In the genomic region with DNA sequence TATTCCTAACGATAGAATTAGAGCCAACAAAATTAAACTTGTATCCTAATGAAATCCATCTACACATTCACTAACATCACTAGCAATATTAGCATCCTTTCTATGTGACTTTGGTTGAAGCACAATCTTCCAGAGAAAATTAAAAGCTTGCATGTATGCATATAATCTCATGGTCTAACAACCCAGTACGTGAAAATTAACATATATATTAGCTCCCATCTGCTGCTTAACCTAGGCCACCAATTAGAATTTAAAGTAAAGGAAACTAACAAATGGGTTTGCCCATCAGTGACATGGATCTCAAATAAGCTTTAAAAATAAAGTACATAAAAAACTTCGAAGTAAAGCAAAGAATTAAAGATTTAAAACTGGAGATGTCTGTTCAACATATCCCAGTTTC, we compare ENCODE assay signal across 22 mouse cellular contexts.
DNase-seq lines count a peak whose midpoint lies in the region; ATAC-seq lines count a peak whose summit lies in the region.
"Had no signal": no experiment of that assay in that cellular context is flagged by ENCODE, and none has a peak within 500 bp of the region (broad histone marks: within the 10 kb centered on the region; RNA-seq: fewer than 3 reads in every experiment).

No protein-coding gene starts in this region.

- peak; percentile 78; the same call in 1 of the 2 replicates for ATAC-seq in hindbrain, embryonic 12.5 days (ENCODE audit: low FRiP score)
- ATAC-seq in hindbrain, embryonic 14.5 days (ENCODE audit: low FRiP score): no peak
- ATAC-seq in midbrain, embryonic 13.5 days: peak; percentile 37; the same call in 1 of the 2 replicates
- ATAC-seq in midbrain, embryonic 15.5 days (replicated peaks): no peak
- ATAC-seq: activated CD4-positive, CD25-positive, alpha-beta regulatory T cell, adult 4 months; forebrain, embryonic 13.5 days; forebrain, embryonic 16.5 days had no signal

- H3K27ac ChIP-seq in hindbrain, embryonic 12.5 days: no peak overlapping the region
- H3K27ac ChIP-seq in hindbrain, embryonic 14.5 days: no peak overlapping the region
- no peak overlapping the region for H3K27ac ChIP-seq in midbrain, embryonic 13.5 days
- no peak overlapping the region for H3K27ac ChIP-seq in midbrain, embryonic 15.5 days
- H3K27ac ChIP-seq: embryonic facial prominence, embryonic 13.5 days; embryonic facial prominence, embryonic 15.5 days; forebrain, embryonic 10.5 days; forebrain, embryonic 13.5 days had no signal

- DNase-seq in hindbrain, embryonic 14.5 days (ENCODE audit: low spot score): no peak
- DNase-seq in T-cell, adult 2 months (ENCODE audit: low spot score): no peak
- DNase-seq: adrenal gland, adult 8-10 months; adrenal gland, postnatal 14 days; adrenal gland, postnatal 36 days; cerebellum, adult 11 months; cerebellum, adult 18-20 months; cerebellum, adult 8-10 months; cerebellum, adult 9-11 months; cerebellum, postnatal 14 days; cerebellum, postnatal 36 days; embryo, embryonic 11 days had no signal

- H3K9me3 ChIP-seq in hindbrain, embryonic 12.5 days (replicated peaks): no peaks in the 10 kb centered on the region
- H3K9me3 ChIP-seq in hindbrain, embryonic 14.5 days (ENCODE audit: control insufficient read depth, low read length): no peaks in the 10 kb centered on the region
- H3K9me3 ChIP-seq in midbrain, embryonic 13.5 days: no peaks in the 10 kb centered on the region
- H3K9me3 ChIP-seq in midbrain, embryonic 15.5 days: no peaks in the 10 kb centered on the region
- H3K9me3 ChIP-seq: embryonic facial prominence, embryonic 13.5 days; embryonic facial prominence, embryonic 15.5 days; forebrain, embryonic 10.5 days; forebrain, embryonic 13.5 days had no signal

- 74% methylated on average over 3 of the region's 3 CpGs for WGBS in hindbrain, embryonic 12.5 days
- WGBS in hindbrain, embryonic 14.5 days: 68% methylated on average over 3 of the region's 3 CpGs
- 67% methylated on average over 3 of the region's 3 CpGs for WGBS in midbrain, embryonic 13.5 days
- 68% methylated on average over 3 of the region's 3 CpGs for WGBS in midbrain, embryonic 15.5 days

- H3K4me2 ChIP-seq in hindbrain, embryonic 12.5 days (replicated peaks): no peak overlapping the region
- no peak overlapping the region for H3K4me2 ChIP-seq in hindbrain, embryonic 14.5 days (replicated peaks)
- no peak overlapping the region for H3K4me2 ChIP-seq in midbrain, embryonic 13.5 days (replicated peaks)
- H3K4me2 ChIP-seq in midbrain, embryonic 15.5 days: no peak overlapping the region
- H3K4me2 ChIP-seq: embryonic facial prominence, embryonic 13.5 days; embryonic facial prominence, embryonic 15.5 days; forebrain, embryonic 13.5 days had no signal

- H3K9ac ChIP-seq in hindbrain, embryonic 12.5 days: no peak overlapping the region
- no peak overlapping the region for H3K9ac ChIP-seq in hindbrain, embryonic 14.5 days
- no peak overlapping the region for H3K9ac ChIP-seq in midbrain, embryonic 13.5 days (replicated peaks)
- no peak overlapping the region for H3K9ac ChIP-seq in midbrain, embryonic 15.5 days
- H3K9ac ChIP-seq: embryonic facial prominence, embryonic 13.5 days; embryonic facial prominence, embryonic 15.5 days; forebrain, embryonic 13.5 days had no signal

- H3K36me3 ChIP-seq in hindbrain, embryonic 12.5 days: no peaks in the 10 kb centered on the region
- H3K36me3 ChIP-seq in hindbrain, embryonic 14.5 days (replicated peaks; ENCODE audit: control insufficient read depth, insufficient read depth): no peaks in the 10 kb centered on the region
- no peaks in the 10 kb centered on the region for H3K36me3 ChIP-seq in midbrain, embryonic 13.5 days
- H3K36me3 ChIP-seq in midbrain, embryonic 15.5 days (replicated peaks): no peaks in the 10 kb centered on the region
- H3K36me3 ChIP-seq: embryonic facial prominence, embryonic 13.5 days; embryonic facial prominence, embryonic 15.5 days; forebrain, embryonic 10.5 days had no signal

- no peak overlapping the region for H3K4me3 ChIP-seq in hindbrain, embryonic 12.5 days
- H3K4me3 ChIP-seq in hindbrain, embryonic 14.5 days (replicated peaks; ENCODE audit: low read length): no peak overlapping the region
- H3K4me3 ChIP-seq in midbrain, embryonic 13.5 days (replicated peaks): no peak overlapping the region
- no peak overlapping the region for H3K4me3 ChIP-seq in midbrain, embryonic 15.5 days
- H3K4me3 ChIP-seq: embryonic facial prominence, embryonic 13.5 days; embryonic facial prominence, embryonic 15.5 days; erythroblast, embryonic 14.5 days; forebrain, embryonic 10.5 days; forebrain, embryonic 13.5 days had no signal

- H3K27me3 ChIP-seq in hindbrain, embryonic 12.5 days: no peaks in the 10 kb centered on the region
- H3K27me3 ChIP-seq in hindbrain, embryonic 14.5 days (ENCODE audit: control insufficient read depth, insufficient read depth, low read length): no peaks in the 10 kb centered on the region
- H3K27me3 ChIP-seq in midbrain, embryonic 13.5 days: no peaks in the 10 kb centered on the region
- no peaks in the 10 kb centered on the region for H3K27me3 ChIP-seq in midbrain, embryonic 15.5 days (replicated peaks)
- H3K27me3 ChIP-seq: embryonic facial prominence, embryonic 13.5 days; embryonic facial prominence, embryonic 15.5 days; forebrain, embryonic 13.5 days had no signal

- H3K4me1 ChIP-seq in hindbrain, embryonic 12.5 days: no peaks in the 10 kb centered on the region
- no peaks in the 10 kb centered on the region for H3K4me1 ChIP-seq in hindbrain, embryonic 14.5 days (replicated peaks; ENCODE audit: control insufficient read depth, insufficient read depth, low read length)
- no peaks in the 10 kb centered on the region for H3K4me1 ChIP-seq in midbrain, embryonic 13.5 days (replicated peaks)
- no peaks in the 10 kb centered on the region for H3K4me1 ChIP-seq in midbrain, embryonic 15.5 days
- H3K4me1 ChIP-seq: embryonic facial prominence, embryonic 13.5 days; embryonic facial prominence, embryonic 15.5 days; forebrain, embryonic 10.5 days; forebrain, embryonic 13.5 days had no signal

Comparison
In these comparisons a context has a peak if more than half of its experiments do, and no peak if none do; other contexts are left out.
1. ATAC-seq: peak in hindbrain, embryonic 12.5 days (single experiment) and midbrain, embryonic 13.5 days (single experiment); none in hindbrain, embryonic 14.5 days (single experiment) and midbrain, embryonic 15.5 days (single experiment).